Mouse (Mus musculus) liver, embryonic 14.5 days (tissue): ENCODE results near the gene Sftpd. TPM values are rescaled to one million over a fixed set of nuclear protein-coding genes. Genes with fewer than 3 reads are reported as not detected.
A peak's percentile ranks its signal among the peaks of the same experiment; 100 is the strongest.

Source experiments
- ATAC-seq: fragments of 200-750 bp; cut with Nextera tagmentation; 2 replicates; pipeline ENCODE4 v1.8.0; 2017; ENCODE audit warnings: moderate number of reproducible peaks, mild to moderate bottlenecking, moderate library complexity; ENCODE audit not compliant: insufficient read depth
- DNase-seq, 3 experiments: peaks; one replicate each; pipeline ENCODE4 v3.0.0-alpha.2; 2012 to 2013; ENCODE audit warnings: low read depth in 3 of 3, low spot score in 3 of 3
- H3K27ac ChIP-seq: fragments of 300-500 bp; sonication (generic); 2 replicates; pipeline ENCODE4 v1.5.1; 2014; ENCODE audit warnings: moderate library complexity, mild to moderate bottlenecking, control low read depth, inconsistent platforms
- H3K27me3 ChIP-seq: fragments of 300-500 bp; sonication (generic); 2 replicates; pipeline ENCODE4 v1.6.1; 2014; ENCODE audit warnings: mild to moderate bottlenecking, low read length, moderate library complexity; ENCODE audit not compliant: control insufficient read depth, insufficient read depth
- H3K36me3 ChIP-seq: fragments of 300-500 bp; sonication (generic); replicated peaks from 2 replicates; pipeline ENCODE4 v1.6.1; 2014; ENCODE audit warnings: low read depth; ENCODE audit not compliant: control insufficient read depth, insufficient read depth
- H3K4me1 ChIP-seq, 2 experiments: fragments of 200-500 bp in 1 of 2; fragments of 300-500 bp in 1 of 2; sonication (generic) in 1 of 2; replicated peaks; 2 replicates each; pipeline ENCODE4 v1.6.1; 2012 to 2014; ENCODE audit warnings: antibody characterized with exemption in 1 of 2, inconsistent platforms in 1 of 2, low read length in 1 of 2; ENCODE audit not compliant: control insufficient read depth in 2 of 2, insufficient read depth in 2 of 2
- H3K4me2 ChIP-seq: fragments of 300-500 bp; sonication (generic); 2 replicates; pipeline ENCODE4 v1.6.1; 2014; ENCODE audit warnings: low read depth, mild to moderate bottlenecking, control low read depth, moderate library complexity
- H3K4me3 ChIP-seq, 2 experiments: fragments of 200-500 bp in 1 of 2; fragments of 300-500 bp in 1 of 2; sonication (generic) in 1 of 2; 2 replicates each; pipeline ENCODE4 v1.5.1; 2012 to 2014; ENCODE audit warnings: low read depth in 2 of 2, low read length in 2 of 2, mild to moderate bottlenecking in 2 of 2, control low read depth in 1 of 2, inconsistent platforms in 1 of 2, moderate library complexity in 1 of 2; ENCODE audit not compliant: insufficient read depth in 1 of 2
- H3K9ac ChIP-seq: fragments of 300-500 bp; sonication (generic); replicated peaks from 2 replicates; pipeline ENCODE4 v1.6.1; 2014; ENCODE audit warnings: mild to moderate bottlenecking, control low read depth, moderate library complexity
- H3K9me3 ChIP-seq: fragments of 300-500 bp; sonication (generic); 2 replicates; pipeline ENCODE4 v1.6.1; 2016; ENCODE audit warnings: low read length, mixed read lengths; ENCODE audit not compliant: control insufficient read depth
- CTCF ChIP-seq: IDR thresholded peaks from 2 replicates; pipeline ENCODE4 v1.5.1; 2016; ENCODE audit warnings: antibody characterized with exemption, low read depth, control low read depth
- EP300 ChIP-seq: IDR thresholded peaks from 2 replicates; pipeline ENCODE4 v1.6.1; 2016; ENCODE audit warnings: antibody characterized with exemption, low read depth
- WGBS: fragments of 180-500 bp; shearing (Covaris S2); extraction: QIAGEN DNeasy Blood & Tissue Kit; methylation state at CpG from one replicate; pipeline ENCODE4 v1.1.7; 2014; ENCODE audit not compliant: insufficient replicate concordance; 5-methylcytosine and 5-hydroxymethylcytosine counted together
- polyA plus RNA-seq, 2 experiments: library from polyadenylated mRNA; depleted of rRNA in 1 of 2; stranded (reverse) in 1 of 2; unstranded in 1 of 2; fragments of >200 nt; fragmentation: Nextera tagmentation in 1 of 2; extraction: Ambion mirVana in 1 of 2; gene quantifications; 2 replicates each; pipeline versions ENCODE4 v1.2.1 to v1.2.3; 2012 to 2014

Gene Sftpd
- polyA plus RNA-seq (2012; rRNA removed) (not detected in 2 replicates), polyA plus RNA-seq (2014; fragmentation: Nextera tagmentation; extraction: Ambion mirVana) (0.27 TPM in 1 of 2 replicates, not detected in the other)

- H3K27me3 ChIP-seq: no peaks in the 10 kb centered on the region
- ATAC-seq (no peak), DNase-seq (no peak)
- no peaks in the 10 kb centered on the region for H3K36me3 ChIP-seq
- H3K9me3 ChIP-seq: no peaks in the 10 kb centered on the region
- no peak within 1 kb of the TSS for H3K4me2 ChIP-seq
- no peaks in the 10 kb centered on the region for H3K4me1 ChIP-seq
- WGBS: 54% methylated on average over 4 of the region's 4 CpGs
- H3K27ac ChIP-seq: no peak within 1 kb of the TSS
- no peak for TF ChIP-seq EP300
- TF ChIP-seq CTCF: no peak
- no peak within 1 kb of the TSS for H3K4me3 ChIP-seq
- H3K9ac ChIP-seq: no peak within 1 kb of the TSS
Measured at GRCm38 (mm10) chr14:41185059-41185821, at the start of gene Sftpd. TSS of gene Sftpd (minus strand) at chr14:41185149.

- Histone ChIP-seq H3K9me3 (no peaks in the 10 kb centered on the region), H3K27me3 (no peaks in the 10 kb centered on the region), H3K4me2 (no peak overlapping the region), H3K9ac (no peak overlapping the region), H3K36me3 (no peaks in the 10 kb centered on the region), H3K4me3 (no peak overlapping the region), H3K4me1 (no peaks in the 10 kb centered on the region), H3K27ac (no peak overlapping the region)
- peak; percentile 35; the same call in 1 of the 2 replicates for ATAC-seq
- WGBS: 26% methylated on average over 6 of the region's 6 CpGs
- DNase-seq: no peak
- TF ChIP-seq EP300 (no peak), CTCF (no peak)
Measured at GRCm38 (mm10) chr14:41198037-41198730, 13.2 kb upstream of the Sftpd start.

- ATAC-seq (no peak), DNase-seq (no peak)
- no peaks in the 10 kb centered on the region; the same call in 1 of the 2 replicates for H3K9me3 ChIP-seq
- no peak overlapping the region for H3K4me2 ChIP-seq
- WGBS: 54% methylated on average over 2 of the region's 2 CpGs
- H3K27me3 ChIP-seq: no peaks in the 10 kb centered on the region
- H3K4me3 ChIP-seq: no peak overlapping the region
- H3K27ac ChIP-seq: no peak overlapping the region
- H3K4me1 ChIP-seq: no peaks in the 10 kb centered on the region
- H3K36me3 ChIP-seq: no peaks in the 10 kb centered on the region
- no peak overlapping the region for H3K9ac ChIP-seq
- no peak for TF ChIP-seq EP300
- TF ChIP-seq CTCF: no peak
Measured at GRCm38 (mm10) chr14:41189496-41189895, 4.5 kb upstream of the Sftpd start.

- no peaks in the 10 kb centered on the region for H3K36me3 ChIP-seq
- no peaks in the 10 kb centered on the region for H3K4me1 ChIP-seq
- H3K4me2 ChIP-seq: no peak overlapping the region
- WGBS: 23% methylated on average over 1 of the region's 1 CpGs
- H3K9me3 ChIP-seq: no peaks in the 10 kb centered on the region
- no peak overlapping the region for H3K9ac ChIP-seq
- H3K4me3 ChIP-seq: no peak overlapping the region
- ATAC-seq (no peak), DNase-seq (no peak)
- no peak overlapping the region for H3K27ac ChIP-seq
- H3K27me3 ChIP-seq: no peaks in the 10 kb centered on the region
- TF ChIP-seq EP300 (no peak), CTCF (no peak)
Measured at GRCm38 (mm10) chr14:41174802-41175201, 10.1 kb downstream of the Sftpd start.

- 51% methylated on average over 2 of the region's 2 CpGs for WGBS
Measured at GRCm38 (mm10) chr14:41170514-41170913, 14.4 kb downstream of the Sftpd start.

More at GRCm38 (mm10) chr14:41170514-41170913, 14.4 kb downstream of the Sftpd start:
- H3K9me3 ChIP-seq: no peaks in the 10 kb centered on the region
- TF ChIP-seq CTCF (no peak), EP300 (no peak)
- no peaks in the 10 kb centered on the region for H3K27me3 ChIP-seq
- DNase-seq (no peak), ATAC-seq (no peak)
- no peaks in the 10 kb centered on the region for H3K36me3 ChIP-seq
- no peak overlapping the region for H3K9ac ChIP-seq
- no peaks in the 10 kb centered on the region for H3K4me1 ChIP-seq
- H3K4me2 ChIP-seq: no peak overlapping the region
- H3K27ac ChIP-seq: no peak overlapping the region
- no peak overlapping the region for H3K4me3 ChIP-seq
